Mouse (Mus musculus) embryonic facial prominence, embryonic 12.5 days (tissue): ENCODE measurements around the gene Mitf. TPM values are rescaled to one million over a fixed set of nuclear protein-coding genes. Genes with fewer than 3 reads are reported as not detected.

ENCODE experiments used
- ATAC-seq: fragments of 200-750 bp; cut with Nextera tagmentation; 2 replicates; pipeline ENCODE4 v1.8.0; 2017; ENCODE audit not compliant: insufficient number of reproducible peaks, insufficient read depth, low FRiP score, low TSS enrichment
- H3K27ac ChIP-seq: fragments of 300-500 bp; sonication (generic); 2 replicates; pipeline ENCODE4 v1.5.1; 2016; ENCODE audit warnings: mild to moderate bottlenecking
- H3K27me3 ChIP-seq: fragments of 300-500 bp; sonication (generic); 2 replicates; pipeline ENCODE4 v1.6.1; 2016; ENCODE audit warnings: mild to moderate bottlenecking, moderate library complexity
- H3K36me3 ChIP-seq: fragments of 300-500 bp; sonication (generic); 2 replicates; pipeline ENCODE4 v1.6.1; 2016; ENCODE audit warnings: mild to moderate bottlenecking
- H3K4me1 ChIP-seq: fragments of 300-500 bp; sonication (generic); 2 replicates; pipeline ENCODE4 v1.6.1; 2016
- H3K4me2 ChIP-seq: fragments of 300-500 bp; sonication (generic); replicated peaks from 2 replicates; pipeline ENCODE4 v1.6.1; 2016; ENCODE audit warnings: mild to moderate bottlenecking, moderate library complexity
- H3K4me3 ChIP-seq: fragments of 300-500 bp; sonication (generic); 2 replicates; pipeline ENCODE4 v1.5.1; 2016; ENCODE audit warnings: mild to moderate bottlenecking
- H3K9ac ChIP-seq: fragments of 300-500 bp; sonication (generic); 2 replicates; pipeline ENCODE4 v1.6.1; 2016; ENCODE audit warnings: mild to moderate bottlenecking, moderate library complexity
- H3K9me3 ChIP-seq: fragments of 300-500 bp; sonication (generic); 2 replicates; pipeline ENCODE4 v1.6.1; 2016; ENCODE audit warnings: mild to moderate bottlenecking, moderate library complexity
- WGBS: fragments of 180-500 bp; shearing (Covaris S2); methylation state at CpG from one replicate; pipeline ENCODE4 v1.1.7; 2016; 5-methylcytosine and 5-hydroxymethylcytosine counted together
- polyA plus RNA-seq: library from polyadenylated mRNA; unstranded; fragments of >200 nt; fragmentation: Nextera tagmentation; extraction: Ambion mirVana; gene quantifications from 2 replicates; pipeline ENCODE4 v1.2.1, GENCODE M21; 2016

Gene Mitf
- polyA plus RNA-seq, 1 experiment from 2014 or later: 2.3 TPM

DNA sequence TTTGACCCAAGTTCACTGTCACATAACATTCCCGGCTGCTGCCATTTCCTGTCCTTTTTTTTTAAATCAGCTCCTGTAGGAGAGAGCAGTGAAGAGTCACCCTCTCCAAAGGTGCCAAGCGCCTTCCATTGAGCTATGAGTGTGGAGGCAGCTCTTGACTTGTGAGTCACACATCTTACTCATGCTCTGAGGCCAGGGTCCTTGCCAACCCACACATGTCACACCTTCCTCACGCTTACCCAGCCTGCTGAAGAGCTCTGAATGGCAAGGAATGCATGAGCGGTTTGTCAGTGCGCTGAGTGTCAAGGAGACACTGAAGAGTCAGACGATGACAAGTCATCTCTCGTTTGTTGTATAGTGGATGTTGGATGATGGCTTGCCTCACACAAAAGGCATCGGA, 146.0 kb downstream of the Mitf start:
- no peak overlapping the region for H3K27ac ChIP-seq
- no peak overlapping the region for H3K4me3 ChIP-seq
- H3K9me3 ChIP-seq: no peaks in the 10 kb centered on the region
- no peaks in the 10 kb centered on the region for H3K4me1 ChIP-seq
- WGBS: 85% methylated on average over 8 of the region's 8 CpGs
- H3K9ac ChIP-seq: no peak overlapping the region
- H3K36me3 ChIP-seq: no peaks in the 10 kb centered on the region
- H3K27me3 ChIP-seq: no peaks in the 10 kb centered on the region
- no peak overlapping the region for H3K4me2 ChIP-seq
- ATAC-seq: no peak

DNA sequence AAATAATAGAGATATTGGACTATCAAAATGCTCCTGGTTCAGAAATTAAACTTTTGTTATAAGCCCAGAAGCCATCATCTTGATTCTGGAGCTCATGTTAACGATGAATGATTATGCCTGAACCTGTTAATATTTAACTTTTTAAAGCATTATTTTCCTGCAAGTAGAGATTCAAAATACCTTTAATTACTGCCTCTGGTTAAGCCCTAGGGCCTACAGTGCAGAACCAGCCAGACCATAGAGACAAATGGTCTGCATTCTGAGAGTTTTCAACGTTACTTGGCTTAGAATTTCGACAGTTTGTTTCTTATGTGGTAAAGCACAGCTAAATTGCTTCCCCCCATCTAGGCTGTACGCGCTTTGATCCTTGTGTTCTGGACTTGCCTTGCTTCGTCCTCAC, 149.3 kb downstream of the Mitf start:
- 78% methylated on average over 6 of the region's 6 CpGs for WGBS

DNA sequence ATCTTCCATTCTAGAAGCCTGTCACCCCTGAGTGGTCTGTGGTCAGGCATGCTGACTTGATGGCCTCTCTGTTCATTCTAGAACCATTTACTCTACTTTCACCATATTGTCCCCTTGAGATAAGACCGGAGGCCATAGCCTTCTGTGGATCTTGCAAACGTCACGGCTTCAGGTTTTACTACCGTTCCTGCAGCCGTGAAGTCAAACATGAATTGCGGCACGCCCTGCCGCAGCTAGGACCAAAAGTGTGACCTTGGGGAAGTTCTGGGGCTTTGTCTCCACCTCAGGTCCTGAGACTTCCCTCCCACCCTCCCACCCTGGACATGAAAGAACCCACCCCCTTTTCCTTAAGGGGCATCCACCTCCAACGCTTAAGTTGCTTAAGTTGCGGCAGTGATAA, 149.8 kb downstream of the Mitf start:
- Histone ChIP-seq H3K9ac (no peak overlapping the region), H3K27ac (no peak overlapping the region), H3K27me3 (no peaks in the 10 kb centered on the region), H3K4me1 (no peaks in the 10 kb centered on the region), H3K9me3 (no peaks in the 10 kb centered on the region), H3K4me3 (no peak overlapping the region), H3K4me2 (no peak overlapping the region), H3K36me3 (no peaks in the 10 kb centered on the region)
- WGBS: 91% methylated on average over 10 of the region's 10 CpGs
- no peak for ATAC-seq

More for the DNA sequence above, 149.3 kb downstream of the Mitf start:
- Histone ChIP-seq H3K9ac (no peak overlapping the region), H3K27me3 (no peaks in the 10 kb centered on the region), H3K36me3 (no peaks in the 10 kb centered on the region), H3K4me3 (no peak overlapping the region), H3K9me3 (no peaks in the 10 kb centered on the region), H3K4me2 (no peak overlapping the region), H3K4me1 (no peaks in the 10 kb centered on the region), H3K27ac (no peak overlapping the region)
- ATAC-seq: no peak

DNA sequence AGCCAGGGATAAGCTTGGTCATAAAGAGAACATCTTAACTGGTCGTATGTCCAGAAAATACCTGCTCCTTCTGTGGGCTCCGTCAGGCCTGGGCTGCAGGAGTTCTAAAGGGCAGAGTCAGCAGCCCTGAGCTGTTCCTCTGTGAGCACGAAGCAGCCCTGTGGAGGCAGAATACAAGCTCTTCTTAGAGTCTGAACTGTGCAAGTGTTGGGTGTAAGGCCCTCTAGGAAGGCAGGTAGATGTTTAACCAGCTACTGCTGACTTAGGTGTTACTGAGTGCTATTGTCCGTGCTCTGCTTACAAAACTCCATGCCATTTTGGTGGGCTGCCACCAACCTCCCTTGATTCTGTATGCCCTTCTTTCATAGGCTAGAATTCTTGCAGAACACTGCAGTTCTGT, 151.4 kb downstream of the Mitf start:
- 84% methylated on average over 4 of the region's 4 CpGs for WGBS
- no peaks in the 10 kb centered on the region for H3K27me3 ChIP-seq
- H3K4me3 ChIP-seq: no peak overlapping the region
- no peak overlapping the region for H3K9ac ChIP-seq
- H3K4me1 ChIP-seq: 0 out of 2 replicates have a peak, but pooled peaks cover 3% of the 10 kb centered on the region
- H3K27ac ChIP-seq: no peak overlapping the region
- no peak overlapping the region for H3K4me2 ChIP-seq
- H3K36me3 ChIP-seq: no peaks in the 10 kb centered on the region
- no peaks in the 10 kb centered on the region for H3K9me3 ChIP-seq
- ATAC-seq: no peak

DNA sequence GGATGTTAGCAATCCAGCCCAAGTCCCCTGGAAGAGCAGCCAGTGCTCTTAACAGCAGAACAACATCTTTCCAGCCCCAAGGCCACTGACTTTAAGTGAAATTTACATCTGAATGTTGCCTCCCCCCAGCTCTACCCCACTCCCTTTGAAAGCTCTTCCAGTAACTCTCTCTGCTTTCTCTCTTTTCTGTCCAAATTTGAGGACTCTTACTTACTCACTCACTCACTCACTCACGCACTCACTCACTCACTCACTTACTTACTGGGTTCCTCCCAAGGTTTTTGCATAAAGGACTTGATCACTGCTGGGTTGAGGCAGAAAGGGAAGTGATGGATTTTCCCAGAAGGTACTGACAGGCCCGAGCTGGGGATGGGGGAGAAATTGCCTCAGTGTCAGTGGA, 154.9 kb downstream of the Mitf start:
- H3K4me3 ChIP-seq: no peak overlapping the region
- H3K4me1 ChIP-seq: 0 out of 2 replicates have a peak, but pooled peaks cover 3% of the 10 kb centered on the region
- no peaks in the 10 kb centered on the region for H3K9me3 ChIP-seq
- H3K4me2 ChIP-seq: no peak overlapping the region
- H3K27me3 ChIP-seq: no peaks in the 10 kb centered on the region
- 35% methylated on average over 2 of the region's 2 CpGs for WGBS
- H3K36me3 ChIP-seq: no peaks in the 10 kb centered on the region
- no peak overlapping the region for H3K27ac ChIP-seq
- no peak overlapping the region for H3K9ac ChIP-seq
- ATAC-seq: no peak

DNA sequence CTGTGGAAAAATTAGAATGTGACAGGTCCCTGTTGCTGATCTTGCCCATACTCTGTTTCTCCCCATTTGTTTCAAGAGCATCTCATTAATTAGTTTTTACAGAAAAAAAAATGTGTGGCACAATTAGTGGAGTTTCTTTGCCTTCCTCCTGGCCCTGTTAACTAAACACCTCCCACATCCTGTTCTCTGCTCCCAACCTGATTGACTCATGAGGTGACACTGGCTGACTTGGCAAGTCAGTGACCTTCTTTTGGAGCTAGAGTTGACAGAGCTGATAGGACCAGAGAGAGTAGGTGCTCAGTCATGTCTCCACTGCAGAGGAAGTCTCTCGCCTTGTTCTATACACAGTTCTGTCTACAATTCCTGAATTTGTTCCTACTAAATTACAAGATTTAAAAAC, 155.5 kb downstream of the Mitf start:
- no peaks in the 10 kb centered on the region for H3K36me3 ChIP-seq
- H3K4me3 ChIP-seq: no peak overlapping the region
- no peak overlapping the region for H3K9ac ChIP-seq
- H3K4me1 ChIP-seq: 0 out of 2 replicates have a peak, but pooled peaks cover 3% of the 10 kb centered on the region
- 57% methylated on average over 1 of the region's 1 CpGs for WGBS
- H3K9me3 ChIP-seq: no peaks in the 10 kb centered on the region
- no peak for ATAC-seq
- H3K27ac ChIP-seq: no peak overlapping the region
- no peak overlapping the region for H3K4me2 ChIP-seq
- no peaks in the 10 kb centered on the region for H3K27me3 ChIP-seq

DNA sequence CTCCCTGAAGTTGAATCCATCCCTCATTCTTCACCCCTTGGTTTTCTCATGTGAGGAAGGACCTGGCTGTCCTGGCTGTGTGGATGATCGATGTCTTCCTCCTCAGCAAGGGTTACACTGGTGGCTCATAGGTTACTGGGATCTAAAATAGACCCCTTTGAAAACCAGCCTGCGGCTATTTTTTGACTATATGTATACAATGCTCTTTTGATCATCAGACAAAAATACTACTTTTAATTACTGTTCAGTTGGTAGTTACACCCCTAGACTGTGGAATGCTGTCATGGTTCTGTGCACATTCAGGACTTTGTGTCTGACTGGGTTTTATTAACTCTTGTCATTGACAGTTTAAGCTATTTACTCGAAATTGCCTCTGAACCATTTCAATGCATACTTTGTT, 157.9 kb downstream of the Mitf start:
- H3K9me3 ChIP-seq: no peaks in the 10 kb centered on the region
- H3K4me1 ChIP-seq: 0 out of 2 replicates have a peak, but pooled peaks cover 3% of the 10 kb centered on the region
- H3K4me3 ChIP-seq: no peak overlapping the region
- H3K27ac ChIP-seq: no peak overlapping the region
- H3K4me2 ChIP-seq: no peak overlapping the region
- ATAC-seq: no peak
- H3K27me3 ChIP-seq: no peaks in the 10 kb centered on the region
- 60% methylated on average over 3 of the region's 3 CpGs for WGBS
- H3K36me3 ChIP-seq: no peaks in the 10 kb centered on the region
- no peak overlapping the region for H3K9ac ChIP-seq

DNA sequence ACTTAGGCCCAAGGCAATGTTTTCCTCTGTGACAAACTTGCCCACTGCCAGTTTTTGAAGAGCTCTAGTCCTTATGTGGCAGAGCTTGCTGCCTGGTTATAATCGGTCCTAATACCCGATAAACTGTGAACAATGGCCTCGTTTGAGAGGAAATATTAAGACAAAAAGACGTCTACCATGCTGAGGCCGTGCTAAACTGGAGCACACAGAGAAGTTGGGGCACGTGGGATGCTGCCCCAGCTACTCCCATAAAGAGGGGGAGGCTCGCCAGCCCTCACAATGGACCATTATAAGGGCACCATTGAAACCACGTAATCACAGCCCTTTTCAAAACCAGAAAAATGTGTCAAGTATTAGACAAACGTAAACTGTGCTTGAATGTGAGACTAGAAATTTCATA, 174.8 kb downstream of the Mitf start:
- Histone ChIP-seq H3K4me1 (peaks cover 2% of the 10 kb centered on the region; the same call in 1 of the 2 replicates), H3K27ac (no peak overlapping the region), H3K27me3 (no peaks in the 10 kb centered on the region), H3K9me3 (no peaks in the 10 kb centered on the region), H3K4me3 (no peak overlapping the region), H3K36me3 (no peaks in the 10 kb centered on the region), H3K9ac (no peak overlapping the region), H3K4me2 (no peak overlapping the region)
- WGBS: 43% methylated on average over 9 of the region's 9 CpGs
- no peak for ATAC-seq

DNA sequence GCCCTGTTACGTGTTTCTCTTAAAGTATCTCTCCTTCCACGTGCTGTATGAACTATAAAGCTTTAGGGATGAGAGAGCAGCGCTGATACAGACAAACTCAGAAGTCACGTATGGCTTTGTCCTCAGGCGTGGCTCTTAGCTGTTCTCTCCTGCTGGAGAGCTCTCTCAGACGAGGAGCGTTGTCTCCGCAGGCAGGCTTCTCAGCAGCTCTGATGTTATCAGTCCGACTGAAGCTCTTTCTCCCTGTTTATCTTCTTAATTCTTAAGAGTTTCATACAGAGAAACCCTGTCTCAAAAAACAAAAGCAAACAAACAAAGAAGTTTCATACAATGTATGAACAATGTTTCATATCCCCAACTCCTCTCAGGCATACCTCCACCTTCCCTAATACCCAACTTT, 178.8 kb downstream of the Mitf start:
- Histone ChIP-seq H3K9me3 (no peaks in the 10 kb centered on the region), H3K4me2 (no peak overlapping the region), H3K27me3 (no peaks in the 10 kb centered on the region), H3K27ac (no peak overlapping the region), H3K36me3 (no peaks in the 10 kb centered on the region), H3K4me1 (peaks cover 2% of the 10 kb centered on the region; the same call in 1 of the 2 replicates), H3K4me3 (no peak overlapping the region), H3K9ac (no peak overlapping the region)
- WGBS: 55% methylated on average over 9 of the region's 9 CpGs
- ATAC-seq: no peak

DNA sequence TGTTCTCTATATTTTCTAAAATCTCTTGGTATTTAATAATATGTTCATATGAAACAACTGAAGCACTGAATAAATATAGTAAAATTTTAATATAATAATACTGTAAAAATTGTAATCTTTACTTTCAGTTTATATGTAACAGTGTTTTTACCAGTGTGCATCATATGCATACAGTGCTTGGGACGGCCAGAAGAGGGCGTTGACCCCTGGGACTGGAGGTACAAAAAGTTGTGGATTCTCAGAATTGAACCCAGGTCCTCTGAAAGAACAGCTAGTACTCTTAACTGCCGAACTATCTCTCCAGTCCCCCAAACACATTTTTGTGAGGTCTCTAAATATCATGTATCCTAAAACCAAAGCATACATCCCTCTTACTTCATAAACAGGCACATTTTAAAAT, 179.6 kb downstream of the Mitf start:
- H3K9me3 ChIP-seq: no peaks in the 10 kb centered on the region
- WGBS: 80% methylated on average over 3 of the region's 3 CpGs
- no peak for ATAC-seq
- H3K9ac ChIP-seq: no peak overlapping the region
- no peaks in the 10 kb centered on the region for H3K36me3 ChIP-seq
- H3K4me3 ChIP-seq: no peak overlapping the region
- H3K27me3 ChIP-seq: no peaks in the 10 kb centered on the region
- no peak overlapping the region for H3K27ac ChIP-seq
- H3K4me2 ChIP-seq: no peak overlapping the region
- peaks cover 2% of the 10 kb centered on the region; the same call in 1 of the 2 replicates for H3K4me1 ChIP-seq

DNA sequence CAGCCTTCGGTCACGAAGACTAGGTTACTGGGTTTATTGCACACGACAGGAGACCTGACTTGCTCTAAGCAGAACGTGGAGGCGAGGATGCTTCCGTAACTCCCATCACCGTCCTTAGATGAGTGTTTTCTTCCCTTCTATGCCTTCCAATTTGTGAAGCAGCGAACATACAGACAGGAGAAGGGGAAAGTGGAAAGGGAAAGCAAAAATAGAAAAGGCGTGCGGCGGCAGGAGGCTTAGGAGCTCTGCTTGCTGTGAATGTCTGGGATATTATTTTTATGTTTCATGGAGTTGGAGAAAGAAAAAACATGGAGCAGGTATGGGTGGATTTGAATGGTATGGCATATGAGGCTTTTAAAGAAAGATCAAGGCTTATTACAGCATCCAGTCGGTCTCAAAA, 186.7 kb downstream of the Mitf start:
- Histone ChIP-seq H3K9ac (no peak overlapping the region), H3K4me1 (no peaks in the 10 kb centered on the region), H3K27ac (no peak overlapping the region), H3K36me3 (no peaks in the 10 kb centered on the region), H3K4me2 (no peak overlapping the region), H3K27me3 (0 out of 2 replicates have a peak, but pooled peaks cover 2% of the 10 kb centered on the region), H3K9me3 (no peaks in the 10 kb centered on the region), H3K4me3 (no peak overlapping the region)
- no peak for ATAC-seq
- 88% methylated on average over 12 of the region's 12 CpGs for WGBS

DNA sequence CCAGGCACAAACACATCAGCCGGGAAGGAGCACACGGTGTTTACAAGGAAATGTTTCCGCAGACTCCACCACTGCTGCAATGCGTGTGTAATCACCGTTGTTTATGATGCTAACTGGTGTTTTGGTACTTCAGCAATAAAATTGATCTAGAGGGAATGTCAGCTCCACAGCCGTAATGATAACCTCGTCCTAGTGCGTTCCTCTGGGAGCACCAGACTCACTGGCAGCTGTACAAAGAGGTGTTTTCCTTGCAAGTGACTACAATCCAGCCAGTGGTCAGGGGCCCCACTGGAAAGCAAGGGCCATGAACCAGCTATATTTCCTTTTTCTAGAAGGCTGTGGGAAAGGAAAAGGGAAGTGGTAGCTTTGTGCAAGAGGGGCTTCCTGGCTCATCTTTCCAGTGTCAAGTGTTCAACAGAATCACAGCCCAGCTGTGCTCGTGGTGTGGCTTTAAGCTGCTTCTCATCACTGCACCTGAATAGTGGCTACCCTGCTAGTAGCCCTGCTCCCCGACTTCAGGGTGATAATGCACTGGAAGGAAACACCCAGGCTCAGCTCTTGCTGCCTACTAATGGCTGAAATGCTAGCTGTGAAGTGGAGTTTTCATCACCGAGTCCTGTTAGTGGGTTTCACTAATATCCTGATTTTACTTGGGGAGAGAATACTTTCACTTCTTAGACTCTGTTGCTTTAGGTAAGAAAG, 188.9 kb downstream of the Mitf start:
- Histone ChIP-seq H3K36me3 (no peaks in the 10 kb centered on the region), H3K9me3 (no peaks in the 10 kb centered on the region), H3K4me1 (no peaks in the 10 kb centered on the region), H3K27me3 (0 out of 2 replicates have a peak, but pooled peaks cover 2% of the 10 kb centered on the region), H3K27ac (no peak overlapping the region), H3K9ac (no peak overlapping the region), H3K4me2 (no peak overlapping the region), H3K4me3 (no peak overlapping the region)
- WGBS: 73% methylated on average over 11 of the region's 11 CpGs
- ATAC-seq: no peak
